Comparison of ENCODE assay signal across 22 mouse cellular contexts in the genomic region with DNA sequence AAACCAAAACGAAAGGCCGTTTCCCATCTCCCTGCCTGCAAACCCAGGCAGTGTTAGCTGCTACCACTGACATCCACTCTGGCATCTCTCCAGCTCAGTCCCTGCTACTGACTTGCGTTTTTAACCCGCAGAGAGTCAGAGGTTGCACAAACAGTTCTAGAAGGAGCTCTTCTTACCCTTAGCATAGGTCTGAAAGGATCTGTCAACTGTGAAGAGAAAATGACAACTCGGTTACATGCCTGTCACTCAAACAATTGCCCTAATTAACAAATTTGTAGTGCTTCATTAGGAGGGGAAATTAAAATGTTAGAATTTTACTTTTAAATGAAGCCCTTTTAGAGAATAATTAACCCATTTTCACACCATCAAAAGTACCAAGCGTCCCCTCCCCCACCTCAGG.
A peak's percentile ranks its signal among the peaks of the same experiment; 100 is the strongest.
DNase-seq lines count a peak whose midpoint lies in the region; ATAC-seq and TF ChIP-seq lines count a peak whose summit lies in the region.
"Had no signal": no experiment of that assay in that cellular context is flagged by ENCODE, and none has a peak within 500 bp of the region (broad histone marks: within the 10 kb centered on the region; RNA-seq: fewer than 3 reads in every experiment).

No protein-coding gene starts in this region.

- DNase-seq in forebrain, embryonic 10.5 days (ENCODE audit: extremely low spot score, low spot score) = no peak
- DNase-seq in kidney, postnatal 14 days = peak; percentile 17
- DNase-seq in brain, embryonic 14.5 days (ENCODE audit: low read depth) = peak; percentile 94
- DNase-seq in ovary, adult 18-20 months (ENCODE audit: low spot score) = no peak
- no peak for DNase-seq in urinary bladder, adult 18-20 months (ENCODE audit: low spot score in 2 of 2)
- DNase-seq: adrenal gland, postnatal 14 days; cerebellum, adult 2 months; cerebellum, postnatal 14 days; embryo, embryonic 11 days; gastrocnemius, adult 2 months; gastrocnemius, postnatal 25 days; heart, postnatal 10 days; heart, postnatal 4 days had no signal

- H3K9me3 ChIP-seq in forebrain, embryonic 13.5 days (replicated peaks) = no peaks in the 10 kb centered on the region
- peaks cover 3% of the 10 kb centered on the region; the same call in 1 of the 2 replicates for H3K9me3 ChIP-seq in forebrain, embryonic 10.5 days
- H3K9me3 ChIP-seq in kidney, embryonic 14.5 days (ENCODE audit: control insufficient read depth, low read length) = no peaks in the 10 kb centered on the region
- no peaks in the 10 kb centered on the region for H3K9me3 ChIP-seq in forebrain, embryonic 15.5 days
- H3K9me3 ChIP-seq: embryonic facial prominence, embryonic 15.5 days; heart, embryonic 10.5 days; hindbrain, embryonic 15.5 days had no signal

- H3K9ac ChIP-seq in forebrain, embryonic 13.5 days = no peak overlapping the region
- no peak overlapping the region for H3K9ac ChIP-seq in kidney, embryonic 14.5 days (ENCODE audit: low read depth, low read length)
- no peak overlapping the region for H3K9ac ChIP-seq in forebrain, embryonic 15.5 days (replicated peaks)
- H3K9ac ChIP-seq: embryonic facial prominence, embryonic 15.5 days; hindbrain, embryonic 15.5 days had no signal

- H3K4me1 ChIP-seq in forebrain, embryonic 13.5 days = peaks cover 68% of the 10 kb centered on the region
- peaks cover 6% of the 10 kb centered on the region; the same call in 1 of the 2 replicates for H3K4me1 ChIP-seq in forebrain, embryonic 10.5 days
- H3K4me1 ChIP-seq in kidney, embryonic 14.5 days (ENCODE audit: control insufficient read depth, insufficient read depth, low read length) = no peaks in the 10 kb centered on the region
- H3K4me1 ChIP-seq in forebrain, embryonic 15.5 days = peaks cover 68% of the 10 kb centered on the region
- H3K4me1 ChIP-seq: embryonic facial prominence, embryonic 15.5 days; heart, embryonic 10.5 days had no signal

- H3K36me3 ChIP-seq in forebrain, embryonic 13.5 days (ENCODE audit: poor library complexity, severe bottlenecking) = peaks cover 87% of the 10 kb centered on the region
- peaks cover 98% of the 10 kb centered on the region for H3K36me3 ChIP-seq in forebrain, embryonic 10.5 days (replicated peaks)
- H3K36me3 ChIP-seq in kidney, embryonic 14.5 days (ENCODE audit: control insufficient read depth, insufficient read depth, low read length) = peaks cover 57% of the 10 kb centered on the region
- H3K36me3 ChIP-seq in forebrain, embryonic 15.5 days = peaks cover 64% of the 10 kb centered on the region

- no peak overlapping the region for H3K4me3 ChIP-seq in forebrain, embryonic 13.5 days
- H3K4me3 ChIP-seq in forebrain, embryonic 10.5 days = no peak overlapping the region
- no peak overlapping the region for H3K4me3 ChIP-seq in kidney, embryonic 14.5 days (ENCODE audit: low read length)
- no peak overlapping the region for H3K4me3 ChIP-seq in forebrain, embryonic 15.5 days
- H3K4me3 ChIP-seq: embryonic facial prominence, embryonic 15.5 days; erythroblast, embryonic 14.5 days; gastrocnemius, adult 2 months; heart, embryonic 10.5 days; hindbrain, embryonic 15.5 days had no signal

- peak; percentile 67 for ATAC-seq in forebrain, embryonic 13.5 days
- no peak for ATAC-seq in kidney, embryonic 14.5 days (ENCODE audit: low FRiP score, low TSS enrichment)
- peak; percentile 62 for ATAC-seq in forebrain, embryonic 15.5 days (replicated peaks)
- ATAC-seq: inflammation-experienced regulatory T-cells, adult 6 months; intestine, postnatal 0 days had no signal

- WGBS in forebrain, embryonic 13.5 days = 36% methylated on average over 6 of the region's 6 CpGs
- 92% methylated on average over 6 of the region's 6 CpGs for WGBS in forebrain, embryonic 10.5 days
- 78% methylated on average over 6 of the region's 6 CpGs for WGBS in kidney, embryonic 14.5 days
- 14% methylated on average over 6 of the region's 6 CpGs for WGBS in forebrain, embryonic 15.5 days

- peak overlapping the region; percentile 82 for H3K27ac ChIP-seq in forebrain, embryonic 13.5 days
- no peak overlapping the region for H3K27ac ChIP-seq in forebrain, embryonic 10.5 days
- no peak overlapping the region for H3K27ac ChIP-seq in kidney, embryonic 14.5 days (ENCODE audit: low read depth, low read length)
- peak overlapping the region; percentile 45 for H3K27ac ChIP-seq in forebrain, embryonic 15.5 days (replicated peaks)
- H3K27ac ChIP-seq: embryonic facial prominence, embryonic 15.5 days; gastrocnemius, adult 2 months; heart, embryonic 10.5 days; hindbrain, embryonic 15.5 days had no signal

- H3K4me2 ChIP-seq in forebrain, embryonic 13.5 days = no peak overlapping the region
- no peak overlapping the region for H3K4me2 ChIP-seq in kidney, embryonic 14.5 days (replicated peaks; ENCODE audit: low read depth, low read length)
- no peak overlapping the region for H3K4me2 ChIP-seq in forebrain, embryonic 15.5 days (replicated peaks)
- H3K4me2 ChIP-seq: embryonic facial prominence, embryonic 15.5 days; hindbrain, embryonic 15.5 days had no signal

- no peaks in the 10 kb centered on the region for H3K27me3 ChIP-seq in forebrain, embryonic 13.5 days
- H3K27me3 ChIP-seq in forebrain, embryonic 10.5 days (ENCODE audit: poor library complexity, severe bottlenecking) = no peaks in the 10 kb centered on the region
- no peaks in the 10 kb centered on the region for H3K27me3 ChIP-seq in kidney, embryonic 14.5 days (ENCODE audit: control insufficient read depth, insufficient read depth, low read length)
- no peaks in the 10 kb centered on the region for H3K27me3 ChIP-seq in forebrain, embryonic 15.5 days
- H3K27me3 ChIP-seq: embryonic facial prominence, embryonic 15.5 days; hindbrain, embryonic 15.5 days had no signal

- TF ChIP-seq CTCF in brain, embryonic 14.5 days (IDR thresholded peaks at IDR 0.05; ENCODE audit: borderline replicate concordance, extremely low read depth, insufficient read depth, insufficient read length) = no peak

- TF ChIP-seq POLR2A in brain, embryonic 14.5 days (IDR thresholded peaks at IDR 0.05; ENCODE audit: borderline replicate concordance, extremely low read depth, insufficient read depth, insufficient read length, poor library complexity, severe bottlenecking) = no peak

Comparison
In these comparisons a context has a peak if more than half of its experiments do, and no peak if none do; other contexts are left out.
1. H3K27ac ChIP-seq: peak in forebrain, embryonic 13.5 days (single experiment) and forebrain, embryonic 15.5 days (single experiment); none in forebrain, embryonic 10.5 days (single experiment) and kidney, embryonic 14.5 days (single experiment).
2. DNase-seq: peak in kidney, postnatal 14 days (single experiment) and brain, embryonic 14.5 days (single experiment); none in forebrain, embryonic 10.5 days (single experiment), ovary, adult 18-20 months (single experiment) and urinary bladder, adult 18-20 months (0 of 2).